Mouse (Mus musculus) left cerebral cortex, postnatal 25 days (tissue): ENCODE measurements around the gene Gm47985. TPM values are rescaled to one million over a fixed set of nuclear protein-coding genes. Genes with fewer than 3 reads are reported as not detected.
"Not testable (repeated sequence)": the region's sequence is repeated elsewhere in the genome, so short reads cannot be mapped to it uniquely, and the experiment has no call there.

Experiments
- DNase-seq, 2 experiments: peaks; one replicate each; pipeline ENCODE4 v3.0.0; 2022; ENCODE audit warnings: low spot score in 2 of 2, mixed read lengths in 1 of 2
- intact Hi-C: fragments of 180-260 bp; cut with DNase I; formaldehyde crosslinking; loops from one replicate; pipeline ENCODE4 v1.15.1; 2025
- total RNA-seq, 2 experiments: library from RNA; stranded (reverse); gene quantifications; 2 replicates each; pipeline ENCODE4 v1.2.3; 2021

The Gm47985 gene
- total RNA-seq, 2 experiments from 2014 or later = not detected

DNA sequence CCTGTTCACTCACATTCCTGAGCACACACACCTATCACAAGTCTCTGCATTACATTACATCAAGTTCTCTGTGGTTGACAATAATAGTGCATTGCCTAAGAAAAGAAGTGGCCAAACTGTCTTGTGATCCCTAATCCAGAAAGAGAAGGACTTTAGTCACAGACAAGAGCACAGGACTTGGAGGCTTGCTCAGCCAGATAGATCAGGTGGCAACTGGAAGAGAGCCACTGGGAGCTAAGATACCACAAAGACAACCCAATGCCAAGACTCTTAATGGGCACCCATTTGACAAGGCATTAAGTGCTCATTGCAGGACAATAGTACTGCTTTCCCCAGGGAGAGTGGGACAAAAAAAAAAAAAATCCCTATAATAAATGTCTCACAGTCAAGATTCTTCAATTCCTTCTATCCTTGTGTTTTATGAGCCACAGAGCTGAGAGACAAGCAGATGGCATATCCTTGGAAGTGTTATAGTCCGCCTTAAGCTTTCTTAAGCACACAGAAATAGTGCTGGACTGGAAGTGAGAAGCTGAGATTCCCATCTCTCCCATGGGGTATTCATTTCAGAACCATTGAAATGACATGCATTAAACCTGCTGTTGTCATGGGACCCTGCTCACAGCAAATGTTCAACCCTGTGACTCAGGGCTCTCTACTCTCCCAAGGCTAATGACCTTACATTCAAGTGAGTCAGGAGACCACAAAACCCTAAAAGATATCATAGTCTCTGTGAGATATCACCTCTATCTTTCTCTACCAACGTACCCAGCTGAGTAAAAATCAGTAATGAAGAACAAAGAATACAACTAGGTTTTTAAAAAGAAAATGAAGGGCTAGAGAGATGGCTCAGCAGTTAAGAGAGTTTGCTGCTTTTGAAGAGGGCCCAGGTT lies 10.5 kb upstream of the Gm47985 start:
- DNase-seq = peak in 1 of 2 experiments; percentile 74
- intact Hi-C loops = loop anchor here (5.0 kb wide), 2 partner anchors 45 to 170 kb away; partner anchors contain the start of gene Ivns1abp

DNA sequence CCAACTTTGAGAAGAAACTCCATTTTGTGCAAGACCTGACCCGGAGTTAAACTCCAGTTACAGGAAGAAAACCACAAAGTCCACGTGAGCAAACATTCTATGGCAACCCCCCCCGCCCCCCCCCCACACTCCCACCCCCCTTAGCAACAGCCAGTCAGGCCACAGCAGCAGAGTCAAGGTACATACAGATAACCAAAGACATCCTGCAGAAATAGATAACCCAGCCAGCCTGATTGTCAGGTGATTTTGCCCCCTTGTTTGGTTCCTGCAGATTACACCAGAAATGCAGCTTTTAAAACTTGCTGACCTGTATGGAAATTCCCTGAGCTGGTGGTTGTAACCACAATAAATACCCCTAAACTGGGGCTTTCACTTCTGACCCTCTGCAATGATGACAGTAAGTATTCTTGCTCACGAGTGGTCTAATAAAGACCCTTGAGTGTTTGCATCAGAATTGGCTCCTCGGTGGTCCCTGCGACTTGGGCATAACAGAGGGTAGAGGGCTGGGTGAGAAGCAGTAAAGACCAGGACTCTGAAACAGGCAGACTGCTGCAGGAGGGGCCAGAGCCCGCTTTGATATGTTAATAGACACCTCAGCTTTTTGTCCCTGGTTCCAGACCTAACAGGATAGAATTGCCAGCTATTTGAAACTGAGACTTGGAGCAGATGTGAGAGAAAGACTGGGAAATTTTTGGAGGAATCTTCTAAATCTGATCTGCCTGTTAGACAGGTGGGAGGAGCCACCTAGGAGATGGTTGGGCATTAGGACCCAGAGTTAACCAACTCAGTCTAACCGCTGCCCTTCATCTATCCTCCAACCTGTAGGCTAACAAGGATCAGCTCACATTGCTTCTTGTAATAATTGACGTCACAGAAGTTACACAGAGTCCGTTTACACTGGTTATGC lies 5.1 kb upstream of the Gm47985 start:
- intact Hi-C loops = no loop called here
- DNase-seq = peak in 1 of 2 experiments; percentile 35

DNA sequence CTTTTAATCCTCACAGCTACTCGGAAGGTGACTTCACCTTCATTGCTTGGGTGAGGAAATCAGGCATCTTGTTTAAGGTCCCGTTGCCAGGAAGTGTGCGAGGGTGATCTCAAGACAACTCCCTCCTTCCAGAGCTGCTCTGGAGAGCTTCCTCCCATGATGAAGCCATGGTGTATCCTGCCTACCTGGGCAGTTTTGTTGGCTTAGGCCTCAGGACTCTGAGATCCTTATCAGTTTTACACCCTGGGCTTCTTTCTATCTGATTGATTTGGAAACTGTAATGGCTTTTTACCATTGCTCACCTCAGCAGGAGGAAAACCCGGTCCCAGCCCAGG lies 4.4 kb upstream of the Gm47985 start:
- DNase-seq = no peak
- intact Hi-C loops = no loop called here

DNA sequence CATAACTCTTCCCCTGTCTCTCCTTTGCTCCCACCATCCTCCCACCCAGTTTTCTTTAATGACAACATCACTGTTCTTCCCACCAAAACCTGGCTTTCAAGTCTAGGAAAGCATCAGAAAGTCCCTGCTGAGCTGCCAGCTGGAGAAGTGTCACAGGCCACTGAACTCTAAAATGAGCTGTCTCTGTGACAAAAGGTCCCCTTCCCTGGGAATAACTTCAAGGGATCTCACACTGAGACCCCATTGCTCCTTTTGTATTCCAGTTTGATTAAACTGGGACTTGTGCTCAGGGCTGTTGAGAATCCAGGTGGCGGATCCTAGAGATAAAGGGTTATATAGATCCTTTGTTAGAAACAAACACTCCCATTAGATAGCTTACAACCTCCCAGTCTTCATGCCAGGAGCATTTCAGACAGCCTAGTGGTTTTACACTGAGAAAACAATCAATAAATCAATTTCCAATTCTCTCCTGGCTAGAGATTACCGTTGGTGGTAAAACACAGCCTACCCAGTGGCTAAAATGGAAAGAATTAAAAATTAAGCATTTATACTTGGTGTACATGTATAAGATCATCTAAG lies 3.7 kb upstream of the Gm47985 start:
- intact Hi-C loops = no loop called here
- no peak for DNase-seq

DNA sequence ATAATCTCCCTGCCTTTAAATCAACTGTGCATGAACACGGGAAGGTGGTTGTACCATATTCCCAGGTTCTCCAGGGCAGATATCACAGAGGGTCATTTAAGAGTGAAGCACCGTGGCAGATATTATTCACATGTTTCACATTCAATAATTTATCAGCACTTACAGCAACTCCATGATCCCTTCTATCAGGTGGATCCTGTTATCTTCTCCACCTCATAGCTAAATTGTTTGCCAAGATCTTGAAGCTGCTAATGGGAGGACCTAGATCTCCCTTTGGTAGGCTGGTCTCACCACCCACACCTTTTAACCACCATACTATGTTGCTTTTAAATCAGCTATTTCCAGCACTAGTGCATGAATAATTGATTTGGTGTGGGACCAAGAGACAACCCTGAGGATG lies 2.2 kb upstream of the Gm47985 start:
- DNase-seq = no peak
- intact Hi-C loops = no loop called here

DNA sequence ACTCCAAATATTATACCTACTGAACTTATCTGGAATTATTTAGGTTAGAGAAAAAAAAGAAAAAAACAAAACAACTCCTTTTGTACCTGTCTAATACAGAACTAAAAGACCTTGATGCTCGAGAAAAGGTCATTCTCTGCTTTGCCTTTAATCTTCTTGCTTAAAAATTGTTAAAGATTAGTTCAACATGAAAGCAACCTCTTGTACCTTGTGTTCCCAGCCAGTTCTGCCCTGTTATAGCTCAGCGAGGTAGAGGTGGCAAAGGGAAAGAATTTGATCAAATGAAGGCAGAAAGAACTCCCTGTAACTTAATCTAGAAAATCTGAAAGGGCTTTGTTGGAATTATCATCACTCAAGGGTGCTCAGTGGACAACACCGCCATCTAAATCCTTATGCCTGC lies 3.8 kb downstream of the Gm47985 start:
- intact Hi-C loops = not testable (repeated sequence)

DNA sequence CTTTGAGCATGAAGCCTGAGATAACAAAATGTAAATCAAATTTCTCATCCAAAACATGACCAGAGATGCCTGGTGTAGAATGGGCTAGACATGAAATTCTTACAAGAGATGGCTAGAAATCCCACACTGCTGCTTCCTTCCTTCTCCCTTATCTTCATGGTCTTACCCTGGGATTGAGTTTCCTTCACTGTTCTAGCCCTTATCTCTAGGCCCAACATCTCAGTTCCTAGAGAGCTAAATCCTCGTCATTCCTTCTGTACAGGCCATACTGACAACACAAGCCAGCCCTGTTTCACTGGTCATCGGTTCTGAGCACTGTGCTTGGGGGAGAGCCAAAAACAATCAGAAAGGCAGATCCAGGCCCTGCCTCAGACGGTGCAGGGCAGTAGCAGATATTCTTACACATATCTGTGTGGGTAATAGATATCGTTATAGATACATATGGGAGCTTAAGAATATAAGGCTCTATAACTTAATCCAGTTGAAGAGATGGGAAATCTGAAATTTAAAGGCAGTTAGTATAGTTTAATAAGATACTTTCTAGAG lies 4.6 kb downstream of the Gm47985 start:
- DNase-seq, intact Hi-C loops: not testable (repeated sequence)

More for the DNA sequence above, 3.8 kb downstream of the Gm47985 start:
- DNase-seq = not testable (repeated sequence)

DNA sequence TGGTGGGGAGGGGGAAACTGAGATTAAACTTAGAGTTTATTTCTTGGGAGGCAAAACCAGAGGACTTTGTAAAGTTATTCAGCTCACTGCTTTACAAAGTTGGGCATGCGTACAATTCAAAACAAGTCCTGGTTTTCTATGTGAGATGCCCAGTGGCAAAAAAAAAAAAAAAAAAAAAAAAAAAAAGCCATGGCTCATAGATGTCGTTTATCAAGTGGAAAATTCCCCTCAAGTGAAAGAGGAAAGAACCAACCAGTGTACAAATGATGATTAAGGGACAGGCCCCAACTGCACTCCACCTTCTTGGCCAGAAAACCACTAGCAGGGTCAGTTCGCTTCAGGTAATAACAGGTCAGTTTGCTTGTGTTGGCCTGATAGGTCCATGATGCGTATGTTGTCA lies 6.1 kb downstream of the Gm47985 start:
- intact Hi-C loops = no loop called here
- no peak for DNase-seq

DNA sequence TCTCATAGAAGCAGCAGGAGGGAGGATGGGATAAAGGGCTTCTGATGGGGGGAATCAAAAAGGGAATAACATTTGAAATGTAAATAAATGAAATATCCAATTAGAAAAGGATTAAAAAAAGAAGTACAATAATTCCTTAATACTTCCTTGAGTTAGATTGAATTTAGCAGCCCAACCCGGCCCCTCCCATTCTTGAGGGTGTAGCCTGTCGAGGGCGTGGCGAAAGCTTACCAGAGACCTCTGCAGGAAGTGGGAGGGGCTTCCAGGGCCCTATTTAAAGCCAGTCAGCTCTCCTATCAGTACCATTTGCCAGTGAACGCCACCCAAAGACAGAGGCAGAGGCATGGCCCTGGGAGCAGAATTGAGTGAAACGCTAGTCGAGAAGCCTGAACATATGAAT lies 9.7 kb downstream of the Gm47985 start, which contains the start of gene Gm8947:
Gene Gm8947 (plus strand): TSS at position 302 of the 400 bp plus-strand sequence.
- intact Hi-C loops, DNase-seq: not testable (repeated sequence)

DNA sequence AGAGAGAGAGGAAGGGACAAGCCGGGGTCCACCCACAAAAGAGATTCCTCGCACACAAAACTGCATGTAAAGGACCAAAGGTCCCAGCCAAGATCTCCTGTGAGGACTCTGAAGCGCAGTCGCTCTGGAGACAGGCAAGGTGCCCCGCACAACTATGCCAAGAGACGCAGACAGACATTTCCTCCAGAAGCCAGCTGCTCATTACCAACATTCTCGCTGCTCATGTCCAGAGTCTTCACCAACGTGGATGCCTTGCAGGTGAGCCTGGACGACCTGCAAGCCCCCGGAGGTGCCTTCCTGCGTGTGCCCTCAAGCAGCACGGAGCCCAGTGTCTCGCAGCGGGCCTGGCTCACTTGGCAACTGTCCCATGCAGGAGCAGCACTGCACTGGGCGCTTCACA lies 10.4 kb downstream of the Gm47985 start:
- intact Hi-C loops, DNase-seq: not testable (repeated sequence)

DNA sequence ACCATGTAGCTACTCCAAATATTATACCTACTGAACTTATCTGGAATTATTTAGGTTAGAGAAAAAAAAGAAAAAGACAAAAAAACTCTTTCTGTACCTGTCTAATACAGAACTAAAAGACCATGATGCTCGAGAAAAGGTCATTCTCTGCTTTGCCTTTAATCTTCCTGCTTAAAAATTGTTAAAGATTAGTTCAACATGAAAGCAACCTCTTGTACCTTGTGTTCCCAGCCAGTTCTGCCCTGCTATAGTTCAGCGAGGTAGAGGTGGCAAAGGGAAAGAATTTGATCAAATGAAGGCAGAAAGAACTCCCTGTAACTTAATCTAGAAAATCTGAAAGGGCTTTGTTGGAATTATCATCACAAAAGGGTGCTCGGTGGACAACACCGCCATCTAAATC lies 13.6 kb downstream of the Gm47985 start:
- intact Hi-C loops, DNase-seq: not testable (repeated sequence)

DNA sequence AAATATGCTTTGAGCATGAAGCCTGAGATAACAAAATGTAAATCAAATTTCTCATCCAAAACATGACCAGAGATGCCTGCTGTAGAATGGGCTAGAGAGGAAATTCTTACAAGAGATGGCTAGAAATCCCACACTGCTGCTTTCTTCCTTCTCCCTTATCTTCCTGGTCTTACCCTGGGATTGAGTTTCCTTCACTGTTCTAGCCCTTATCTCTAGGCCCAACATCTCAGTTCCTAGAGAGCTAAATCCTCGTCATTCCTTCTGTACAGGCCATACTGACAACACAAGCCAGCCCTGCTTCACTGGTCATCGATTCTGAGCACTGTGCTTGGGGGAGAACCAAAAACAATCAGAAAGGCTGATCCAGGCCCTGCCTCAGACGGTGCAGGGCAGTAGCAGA lies 14.4 kb downstream of the Gm47985 start:
- intact Hi-C loops, DNase-seq: not testable (repeated sequence)

DNA sequence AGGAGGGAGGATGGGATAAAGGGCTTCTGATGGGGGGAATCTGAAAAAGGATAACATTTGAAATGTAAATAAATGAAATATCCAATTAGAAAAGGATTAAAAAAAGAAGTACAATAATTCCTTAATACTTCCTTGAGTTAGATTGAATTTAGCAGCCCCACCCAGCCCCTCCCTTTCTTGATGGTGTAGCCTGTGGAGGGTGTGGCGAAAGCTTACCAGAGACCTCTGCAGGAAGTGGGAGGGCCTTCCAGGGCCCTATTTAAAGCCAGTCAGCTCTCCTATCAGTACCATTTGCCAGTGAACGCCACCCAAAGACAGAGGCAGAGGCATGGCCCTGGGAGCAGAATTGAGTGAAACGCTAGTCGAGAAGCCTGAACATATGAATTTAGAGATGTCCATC lies 15.8 kb downstream of the Gm47985 start, which contains the start of gene Gm47995:
Gene Gm47995 (plus strand): TSS at position 329 of the 400 bp plus-strand sequence.
- intact Hi-C loops, DNase-seq: not testable (repeated sequence)

DNA sequence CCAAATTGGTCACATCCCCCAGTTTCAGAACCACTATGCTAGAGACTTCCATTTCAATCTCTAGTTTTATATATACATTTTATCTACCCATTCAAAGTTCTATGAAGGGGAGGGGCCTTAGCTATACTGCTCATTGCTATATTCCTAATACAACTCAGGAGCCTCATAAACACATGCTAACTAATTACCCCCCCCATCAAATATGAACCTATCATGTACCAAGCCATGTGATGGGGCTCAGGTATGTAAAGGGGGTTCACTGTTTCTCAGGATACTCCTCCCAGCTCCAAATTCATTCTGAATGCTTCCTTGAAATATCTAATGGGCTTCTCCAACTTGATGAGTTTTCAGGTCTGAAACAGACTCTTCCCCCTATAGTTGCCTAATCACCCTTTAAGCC lies 18.3 kb downstream of the Gm47985 start:
- intact Hi-C loops, DNase-seq: not testable (repeated sequence)

DNA sequence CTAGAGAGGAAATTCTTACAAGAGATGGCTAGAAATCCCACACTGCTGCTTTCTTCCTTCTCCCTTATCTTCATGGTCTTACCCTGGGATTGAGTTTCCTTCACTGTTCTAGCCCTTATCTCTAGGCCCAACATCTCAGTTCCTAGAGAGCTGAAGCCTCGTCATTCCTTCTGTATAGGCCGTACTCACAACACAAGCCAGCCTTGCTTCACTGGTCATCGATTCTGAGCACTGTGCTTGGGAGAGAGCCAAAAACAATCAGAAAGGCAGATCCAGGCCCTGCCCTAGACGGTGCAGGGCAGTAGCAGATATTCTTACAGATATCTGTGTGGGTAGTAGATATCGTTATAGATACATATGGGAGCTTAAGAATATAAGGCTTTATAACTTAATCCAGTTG lies 20.4 kb downstream of the Gm47985 start:
- DNase-seq, intact Hi-C loops: not testable (repeated sequence)

DNA sequence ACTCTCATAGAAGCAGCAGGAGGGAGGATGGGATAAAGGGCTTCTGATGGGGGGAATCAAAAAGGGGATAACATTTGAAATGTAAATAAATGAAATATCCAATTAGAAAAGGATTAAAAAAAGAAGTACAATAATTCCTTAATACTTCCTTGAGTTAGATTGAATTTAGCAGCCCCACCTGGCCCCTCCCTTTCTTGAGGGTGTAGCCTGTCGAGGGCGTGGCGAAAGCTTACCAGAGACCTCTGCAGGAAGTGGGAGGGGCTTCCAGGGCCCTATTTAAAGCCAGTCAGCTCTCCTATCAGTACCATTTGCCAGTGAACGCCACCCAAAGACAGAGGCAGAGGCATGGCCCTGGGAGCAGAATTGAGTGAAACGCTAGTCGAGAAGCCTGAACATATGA lies 21.5 kb downstream of the Gm47985 start, which contains the start of gene 3110040M04Rik:
Gene 3110040M04Rik (plus strand): TSS at position 304 of the 400 bp plus-strand sequence.
- intact Hi-C loops, DNase-seq: not testable (repeated sequence)

DNA sequence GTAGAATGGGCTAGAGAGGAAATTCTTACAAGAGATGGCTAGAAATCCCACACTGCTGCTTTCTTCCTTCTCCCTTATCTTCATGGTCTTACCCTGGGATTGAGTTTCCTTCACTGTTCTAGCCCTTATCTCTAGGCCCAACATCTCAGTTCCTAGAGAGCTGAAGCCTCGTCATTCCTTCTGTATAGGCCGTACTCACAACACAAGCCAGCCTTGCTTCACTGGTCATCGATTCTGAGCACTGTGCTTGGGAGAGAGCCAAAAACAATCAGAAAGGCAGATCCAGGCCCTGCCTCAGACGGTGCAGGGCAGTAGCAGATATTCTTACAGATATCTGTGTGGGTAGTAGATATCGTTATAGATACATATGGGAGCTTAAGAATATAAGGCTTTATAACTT lies 26.2 kb downstream of the Gm47985 start:
- DNase-seq, intact Hi-C loops: not testable (repeated sequence)

DNA sequence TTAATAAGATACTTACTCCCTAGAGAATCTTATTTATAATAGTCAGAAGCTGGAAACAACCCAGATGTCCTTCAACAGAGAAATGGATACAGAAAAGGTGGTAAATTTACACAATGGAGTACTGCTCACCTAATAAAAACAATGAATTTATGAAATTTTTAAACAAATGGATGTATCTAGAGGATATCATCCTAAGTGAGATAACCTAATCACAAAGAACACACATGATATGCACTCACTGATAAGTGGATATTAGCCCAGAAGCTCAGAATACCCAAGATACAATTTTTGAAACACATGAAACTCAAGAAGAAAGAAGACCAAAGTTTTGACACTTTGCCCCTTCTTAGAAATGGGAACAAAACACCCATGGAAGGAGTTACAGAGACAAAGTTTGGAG lies 26.6 kb downstream of the Gm47985 start:
- DNase-seq = not testable (repeated sequence)

DNA sequence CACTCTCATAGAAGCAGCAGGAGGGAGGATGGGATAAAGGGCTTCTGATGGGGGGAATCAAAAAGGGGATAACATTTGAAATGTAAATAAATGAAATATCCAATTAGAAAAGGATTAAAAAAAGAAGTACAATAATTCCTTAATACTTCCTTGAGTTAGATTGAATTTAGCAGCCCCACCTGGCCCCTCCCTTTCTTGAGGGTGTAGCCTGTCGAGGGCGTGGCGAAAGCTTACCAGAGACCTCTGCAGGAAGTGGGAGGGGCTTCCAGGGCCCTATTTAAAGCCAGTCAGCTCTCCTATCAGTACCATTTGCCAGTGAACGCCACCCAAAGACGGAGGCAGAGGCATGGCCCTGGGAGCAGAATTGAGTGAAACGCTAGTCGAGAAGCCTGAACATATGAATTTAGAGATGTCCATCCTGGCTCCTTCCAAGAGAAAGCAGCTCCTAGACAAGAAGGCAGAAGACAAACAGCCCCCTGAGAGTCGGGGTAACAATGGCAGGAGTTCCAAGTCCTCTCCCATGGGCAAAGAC lies 27.6 kb downstream of the Gm47985 start, which contains the start of gene Gm47996:
Gene Gm47996 (plus strand): TSS at position 308 of the 532 bp plus-strand sequence.
- intact Hi-C loops = not testable (repeated sequence)

More for the DNA sequence above, 26.6 kb downstream of the Gm47985 start:
- intact Hi-C loops = not testable (repeated sequence)

More for the DNA sequence above, 27.6 kb downstream of the Gm47985 start, which contains the start of gene Gm47996:
- not testable (repeated sequence) for DNase-seq
